Mouse (Mus musculus): Measurements from ENCODE around the gene Cmah. TPM values are rescaled to one million over a fixed set of nuclear protein-coding genes. Genes with fewer than 3 reads are reported as not detected.
A peak's percentile ranks its signal among the peaks of the same experiment; 100 is the strongest.
"Not testable (repeated sequence)": the region's sequence is repeated elsewhere in the genome, so short reads cannot be mapped to it uniquely, and the experiment has no call there.

Gene Cmah
- polyA plus RNA-seq, 1 experiment = 0.19 TPM

GRCm38 (mm10) chr13:24393055-24393454 lies 65.9 kb downstream of the Cmah start:
- peak; percentile 72 for DNase-seq (ENCODE audit: low read depth)
- no peak for TF ChIP-seq CTCF (IDR thresholded peaks at IDR 0.05; ENCODE audit: borderline replicate concordance, extremely low read depth, insufficient read depth, insufficient read length)
- no peak for TF ChIP-seq POLR2A (IDR thresholded peaks at IDR 0.05; ENCODE audit: borderline replicate concordance, extremely low read depth, insufficient read depth, insufficient read length, poor library complexity, severe bottlenecking)

GRCm38 (mm10) chr13:24395815-24396214 lies 68.6 kb downstream of the Cmah start:
- no peak for DNase-seq (ENCODE audit: low read depth)
- no peak for TF ChIP-seq POLR2A (IDR thresholded peaks at IDR 0.05; ENCODE audit: borderline replicate concordance, extremely low read depth, insufficient read depth, insufficient read length, poor library complexity, severe bottlenecking)
- TF ChIP-seq CTCF (IDR thresholded peaks at IDR 0.05; ENCODE audit: borderline replicate concordance, extremely low read depth, insufficient read depth, insufficient read length) = no peak

- no peak for DNase-seq (ENCODE audit: low read depth)
- TF ChIP-seq POLR2A (IDR thresholded peaks at IDR 0.05; ENCODE audit: borderline replicate concordance, extremely low read depth, insufficient read depth, insufficient read length, poor library complexity, severe bottlenecking) = no peak
- no peak for TF ChIP-seq CTCF (IDR thresholded peaks at IDR 0.05; ENCODE audit: borderline replicate concordance, extremely low read depth, insufficient read depth, insufficient read length)
Observed at GRCm38 (mm10) chr13:24397181-24397580, 70.0 kb downstream of the Cmah start.

GRCm38 (mm10) chr13:24398488-24398887 lies 71.3 kb downstream of the Cmah start:
- TF ChIP-seq POLR2A (IDR thresholded peaks at IDR 0.05; ENCODE audit: borderline replicate concordance, extremely low read depth, insufficient read depth, insufficient read length, poor library complexity, severe bottlenecking) = no peak
- TF ChIP-seq CTCF (IDR thresholded peaks at IDR 0.05; ENCODE audit: borderline replicate concordance, extremely low read depth, insufficient read depth, insufficient read length) = no peak
- DNase-seq (ENCODE audit: low read depth) = no peak

GRCm38 (mm10) chr13:24401821-24402220 lies 74.6 kb downstream of the Cmah start:
- not testable (repeated sequence) for DNase-seq (ENCODE audit: low read depth)

GRCm38 (mm10) chr13:24403054-24403453 lies 75.8 kb downstream of the Cmah start:
- TF ChIP-seq CTCF (IDR thresholded peaks at IDR 0.05; ENCODE audit: borderline replicate concordance, extremely low read depth, insufficient read depth, insufficient read length) (no peak), POLR2A (IDR thresholded peaks at IDR 0.05; ENCODE audit: borderline replicate concordance, extremely low read depth, insufficient read depth, insufficient read length, poor library complexity, severe bottlenecking) (no peak)

GRCm38 (mm10) chr13:24406847-24407246 lies 79.6 kb downstream of the Cmah start:
- TF ChIP-seq CTCF (IDR thresholded peaks at IDR 0.05; ENCODE audit: borderline replicate concordance, extremely low read depth, insufficient read depth, insufficient read length) (no peak), POLR2A (IDR thresholded peaks at IDR 0.05; ENCODE audit: borderline replicate concordance, extremely low read depth, insufficient read depth, insufficient read length, poor library complexity, severe bottlenecking) (no peak)

More at GRCm38 (mm10) chr13:24403054-24403453, 75.8 kb downstream of the Cmah start:
- DNase-seq (ENCODE audit: low read depth) = no peak

GRCm38 (mm10) chr13:24414635-24415206 lies 87.5 kb downstream of the Cmah start:
- TF ChIP-seq POLR2A (IDR thresholded peaks at IDR 0.05; ENCODE audit: borderline replicate concordance, extremely low read depth, insufficient read depth, insufficient read length, poor library complexity, severe bottlenecking) = no peak
- TF ChIP-seq CTCF (IDR thresholded peaks at IDR 0.05; ENCODE audit: borderline replicate concordance, extremely low read depth, insufficient read depth, insufficient read length) = no peak
- no peak for DNase-seq (ENCODE audit: low read depth)

More at GRCm38 (mm10) chr13:24406847-24407246, 79.6 kb downstream of the Cmah start:
- no peak for DNase-seq (ENCODE audit: low read depth)

GRCm38 (mm10) chr13:24415506-24416206 lies 88.5 kb downstream of the Cmah start:
- DNase-seq (ENCODE audit: low read depth) = no peak

GRCm38 (mm10) chr13:24416409-24416808 lies 89.2 kb downstream of the Cmah start:
- no peak for TF ChIP-seq POLR2A (IDR thresholded peaks at IDR 0.05; ENCODE audit: borderline replicate concordance, extremely low read depth, insufficient read depth, insufficient read length, poor library complexity, severe bottlenecking)
- TF ChIP-seq CTCF (IDR thresholded peaks at IDR 0.05; ENCODE audit: borderline replicate concordance, extremely low read depth, insufficient read depth, insufficient read length) = peak; percentile 35; the same call in 1 of the 2 replicates
- peak; percentile 41 for DNase-seq (ENCODE audit: low read depth)

More at GRCm38 (mm10) chr13:24415506-24416206, 88.5 kb downstream of the Cmah start:
- TF ChIP-seq POLR2A (IDR thresholded peaks at IDR 0.05; ENCODE audit: borderline replicate concordance, extremely low read depth, insufficient read depth, insufficient read length, poor library complexity, severe bottlenecking) (no peak), CTCF (IDR thresholded peaks at IDR 0.05; ENCODE audit: borderline replicate concordance, extremely low read depth, insufficient read depth, insufficient read length) (no peak)

- DNase-seq (ENCODE audit: low read depth) = peak; percentile 5
- TF ChIP-seq POLR2A (IDR thresholded peaks at IDR 0.05; ENCODE audit: borderline replicate concordance, extremely low read depth, insufficient read depth, insufficient read length, poor library complexity, severe bottlenecking) (no peak), CTCF (IDR thresholded peaks at IDR 0.05; ENCODE audit: borderline replicate concordance, extremely low read depth, insufficient read depth, insufficient read length) (no peak)
Observed at GRCm38 (mm10) chr13:24418024-24418423, 90.8 kb downstream of the Cmah start.

- TF ChIP-seq POLR2A (IDR thresholded peaks at IDR 0.05; ENCODE audit: borderline replicate concordance, extremely low read depth, insufficient read depth, insufficient read length, poor library complexity, severe bottlenecking) (no peak), CTCF (IDR thresholded peaks at IDR 0.05; ENCODE audit: borderline replicate concordance, extremely low read depth, insufficient read depth, insufficient read length) (no peak)
- no peak for DNase-seq (ENCODE audit: low read depth)
Observed at GRCm38 (mm10) chr13:24418814-24419213, 91.6 kb downstream of the Cmah start.
